Mouse (Mus musculus) left cerebral cortex, postnatal 14 days (tissue): ENCODE results near the gene Wdr27. TPM values are rescaled to one million over a fixed set of nuclear protein-coding genes. Genes with fewer than 3 reads are reported as not detected.

Experiments
- total RNA-seq, 2 experiments: library from RNA; stranded (reverse); gene quantifications; 2 replicates each; pipeline ENCODE4 v1.2.3; 2021

Gene Wdr27
- total RNA-seq, 2 experiments from 2014 or later = 3.0 to 3.5 TPM

Other genes starting within 250 kb of the Wdr27 start
- 1 to 10 TPM; 6.8 to 8.7 TPM for gene Thbs2, start 248.9 kb downstream of the Wdr27 start, total RNA-seq
- 10 to 100 TPM; 17.3 to 20.1 TPM for gene 1600012H06Rik, start within 50 bp of the Wdr27 start, total RNA-seq
- 10 to 100 TPM; 58.3 to 62.7 TPM for gene Phf10, start 18.1 kb upstream of the Wdr27 start, total RNA-seq
- 1 to 10 TPM; 4.8 to 4.9 TPM for gene 9030025P20Rik, start 35.3 kb upstream of the Wdr27 start, total RNA-seq
- gene Gm3417, start 35.6 kb upstream of the Wdr27 start, total RNA-seq = not detected
- 1 to 10 TPM; 2.8 to 5.2 TPM for gene Gm3435, start 67.0 kb upstream of the Wdr27 start, total RNA-seq
- 10 to 100 TPM; 44.3 to 51.9 TPM for gene Ermard, start 98.0 kb upstream of the Wdr27 start, total RNA-seq
- gene Tcte3, start 98.3 kb upstream of the Wdr27 start, total RNA-seq = under 1 TPM; 0.51 to 0.70 TPM
- gene Gm3448, start 98.4 kb upstream of the Wdr27 start, total RNA-seq = 1 to 10 TPM; 4.5 to 8.1 TPM